Mouse (Mus musculus): ENCODE measurements at regions not wholly inside any gene's neighbourhood (a gene's known extent, or its start where the extent isn't known, plus 50 kb on each side); places are given as distances from the start of the nearest gene placed in this dataset.

GRCm38 (mm10) chr4:124193059-124193721 is 275.4 kb upstream of the 4930535I16Rik start:
- intact Hi-C loops (cut with DNase I) = no loop called here
- no peak for DNase-seq

- no peak for DNase-seq
- intact Hi-C loops (cut with DNase I) = no loop called here
These were observed 273.0 kb upstream of the 4930535I16Rik start for GRCm38 (mm10) chr4:124190775-124191174.

GRCm38 (mm10) chr4:124189993-124190385 is 272.2 kb upstream of the 4930535I16Rik start:
- DNase-seq = no peak
- intact Hi-C loops (cut with DNase I) = no loop called here

- intact Hi-C loops (cut with DNase I) = no loop called here
- no peak for DNase-seq
These were observed 271.6 kb upstream of the 4930535I16Rik start for GRCm38 (mm10) chr4:124189352-124189992.

GRCm38 (mm10) chr4:124187108-124187507 is 269.3 kb upstream of the 4930535I16Rik start:
- DNase-seq = no peak
- intact Hi-C loops (cut with DNase I) = no loop called here

GRCm38 (mm10) chr4:124181335-124181734 is 263.5 kb upstream of the 4930535I16Rik start:
- DNase-seq = no peak
- intact Hi-C loops (cut with DNase I) = no loop called here

GRCm38 (mm10) chr4:124178401-124179018 is 260.7 kb upstream of the 4930535I16Rik start:
- DNase-seq = no peak
- intact Hi-C loops (cut with DNase I) = no loop called here

GRCm38 (mm10) chr4:124175531-124175930 is 257.7 kb upstream of the 4930535I16Rik start:
- no peak for DNase-seq
- intact Hi-C loops (cut with DNase I) = no loop called here

GRCm38 (mm10) chr4:124154627-124155026 is 236.8 kb upstream of the 4930535I16Rik start:
- DNase-seq = no peak
- intact Hi-C loops (cut with DNase I) = no loop called here

GRCm38 (mm10) chr4:124149771-124150451 is 232.1 kb upstream of the 4930535I16Rik start:
- no peak for DNase-seq
- intact Hi-C loops (cut with DNase I) = no loop called here

- intact Hi-C loops (cut with DNase I) = no loop called here
- DNase-seq = no peak
These were observed 231.2 kb upstream of the 4930535I16Rik start for GRCm38 (mm10) chr4:124149037-124149436.

- DNase-seq = no peak
- intact Hi-C loops (cut with DNase I) = no loop called here
These were observed 229.5 kb upstream of the 4930535I16Rik start for GRCm38 (mm10) chr4:124147276-124147675.

GRCm38 (mm10) chr4:124146135-124146534 is 228.3 kb upstream of the 4930535I16Rik start:
- intact Hi-C loops (cut with DNase I) = no loop called here
- DNase-seq = no peak

GRCm38 (mm10) chr4:124143630-124144029 is 225.8 kb upstream of the 4930535I16Rik start:
- intact Hi-C loops (cut with DNase I) = loop anchor here (5.0 kb wide), 1 partner anchor 529 kb away; no protein-coding TSS in a partner anchor
- DNase-seq = no peak

- DNase-seq = no peak
- intact Hi-C loops (cut with DNase I) = loop anchor here (5.0 kb wide), 1 partner anchor 529 kb away; no protein-coding TSS in a partner anchor
These were observed 225.4 kb upstream of the 4930535I16Rik start for GRCm38 (mm10) chr4:124143226-124143625.

GRCm38 (mm10) chr4:124142083-124142482 is 224.3 kb upstream of the 4930535I16Rik start:
- DNase-seq = peak; percentile 26 to 62
- intact Hi-C loops (cut with DNase I) = loop anchor here (5.0 kb wide), 1 partner anchor 530 kb away; no protein-coding TSS in a partner anchor

GRCm38 (mm10) chr4:124135165-124135470 is 217.3 kb upstream of the 4930535I16Rik start:
- intact Hi-C loops (cut with DNase I) = no loop called here
- DNase-seq = no peak

GRCm38 (mm10) chr4:124134341-124135164 is 216.7 kb upstream of the 4930535I16Rik start:
- intact Hi-C loops (cut with DNase I) = no loop called here
- no peak for DNase-seq

- intact Hi-C loops (cut with DNase I) = no loop called here
- no peak for DNase-seq
These were observed 213.1 kb upstream of the 4930535I16Rik start for GRCm38 (mm10) chr4:124130946-124131345.

- DNase-seq = no peak
- intact Hi-C loops (cut with DNase I) = loop anchor here (10.0 kb wide), 1 partner anchor 161 kb away; no protein-coding TSS in a partner anchor
These were observed 208.4 kb upstream of the 4930535I16Rik start for GRCm38 (mm10) chr4:124126258-124126657.
